Mouse (Mus musculus): ENCODE results near the gene Cavin2.

DNA sequence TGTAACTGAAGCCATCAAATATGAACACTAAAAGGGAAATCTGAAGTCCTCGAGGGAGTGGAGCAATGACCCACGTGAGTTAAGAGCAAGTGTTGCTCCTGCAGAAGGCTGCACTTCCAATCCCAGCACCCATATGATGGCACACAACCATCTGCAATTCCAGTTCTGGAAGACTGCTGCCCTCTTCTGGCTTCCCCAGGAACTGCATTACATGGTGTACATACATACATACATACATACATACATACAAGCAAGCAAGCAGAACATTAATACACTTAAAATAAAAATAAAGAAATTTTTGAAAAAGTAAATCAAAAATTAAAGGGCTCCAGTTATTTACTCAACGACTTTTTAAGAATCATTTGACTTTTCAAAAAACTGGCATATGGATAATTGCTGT lies 58.7 kb downstream of the Cavin2 start:
- no peak for TF ChIP-seq EP300 (IDR thresholded peaks at IDR 0.05)
- peak; percentile 29 for TF ChIP-seq CTCF (IDR thresholded peaks at IDR 0.05)
